Mouse (Mus musculus) heart, embryonic 15.5 days (tissue): ENCODE data around the gene Dlgap4. TPM values are rescaled to one million over a fixed set of nuclear protein-coding genes. Genes with fewer than 3 reads are reported as not detected.

Source experiments
- ATAC-seq: fragments of 200-750 bp; cut with Nextera tagmentation; replicated peaks from 2 replicates; pipeline ENCODE4 v1.8.0; 2017; ENCODE audit warnings: low read depth, moderate TSS enrichment; ENCODE audit not compliant: insufficient number of reproducible peaks, insufficient read depth, low FRiP score
- H3K27ac ChIP-seq: fragments of 300-500 bp; sonication (generic); 2 replicates; pipeline ENCODE4 v1.5.1; 2015; ENCODE audit warnings: mild to moderate bottlenecking, inconsistent platforms
- H3K27me3 ChIP-seq: fragments of 300-500 bp; sonication (generic); 2 replicates; pipeline ENCODE4 v1.6.1; 2015; ENCODE audit warnings: inconsistent platforms
- H3K36me3 ChIP-seq: fragments of 300-500 bp; sonication (generic); 2 replicates; pipeline ENCODE4 v1.6.1; 2015; ENCODE audit warnings: mild to moderate bottlenecking, inconsistent platforms
- H3K4me1 ChIP-seq: fragments of 300-500 bp; sonication (generic); replicated peaks from 2 replicates; pipeline ENCODE4 v1.6.1; 2015; ENCODE audit warnings: inconsistent platforms
- H3K4me2 ChIP-seq: fragments of 300-500 bp; sonication (generic); 2 replicates; pipeline ENCODE4 v1.6.1; 2015; ENCODE audit warnings: inconsistent platforms, mild to moderate bottlenecking, moderate library complexity
- H3K4me3 ChIP-seq: fragments of 300-500 bp; sonication (generic); 2 replicates; pipeline ENCODE4 v1.5.1; 2015; ENCODE audit warnings: mild to moderate bottlenecking, inconsistent platforms
- H3K9ac ChIP-seq: fragments of 300-500 bp; sonication (generic); 2 replicates; pipeline ENCODE4 v1.6.1; 2015; ENCODE audit warnings: mild to moderate bottlenecking, inconsistent platforms
- H3K9me3 ChIP-seq: fragments of 300-500 bp; sonication (generic); replicated peaks from 2 replicates; pipeline ENCODE4 v1.6.1; 2016; ENCODE audit warnings: inconsistent platforms
- WGBS: fragments of 180-500 bp; shearing (Covaris S2); methylation state at CpG from one replicate; pipeline ENCODE4 v1.1.7; 2015; ENCODE audit warnings: mixed read lengths; 5-methylcytosine and 5-hydroxymethylcytosine counted together
- polyA plus RNA-seq: library from polyadenylated mRNA; unstranded; fragments of >200 nt; fragmentation: Nextera tagmentation; extraction: Ambion mirVana; gene quantifications from 2 replicates; pipeline ENCODE4 v1.2.1, GENCODE M21; 2015

The Dlgap4 gene
- polyA plus RNA-seq, 1 experiment from 2014 or later: 45.4 TPM

GRCm38 (mm10) chr2:156676885-156677284, 63.4 kb downstream of the Dlgap4 start:
- no peak for ATAC-seq
- no peak overlapping the region for H3K4me2 ChIP-seq
- H3K4me1 ChIP-seq: 0 out of 2 replicates have a peak, but pooled peaks cover 6% of the 10 kb centered on the region
- H3K4me3 ChIP-seq: no peak overlapping the region
- no peak overlapping the region for H3K9ac ChIP-seq
- H3K27me3 ChIP-seq: peaks cover 28% of the 10 kb centered on the region
- no peaks in the 10 kb centered on the region for H3K36me3 ChIP-seq
- 9% methylated on average over 6 of the region's 6 CpGs for WGBS
- no peak overlapping the region for H3K27ac ChIP-seq
- no peaks in the 10 kb centered on the region for H3K9me3 ChIP-seq

GRCm38 (mm10) chr2:156678112-156678511, 64.6 kb downstream of the Dlgap4 start:
- Histone ChIP-seq H3K36me3 (no peaks in the 10 kb centered on the region), H3K4me3 (no peak overlapping the region), H3K27ac (no peak overlapping the region), H3K9me3 (no peaks in the 10 kb centered on the region), H3K4me2 (no peak overlapping the region), H3K9ac (no peak overlapping the region), H3K4me1 (peaks cover 9% of the 10 kb centered on the region; the same call in 1 of the 2 replicates), H3K27me3 (peaks cover 34% of the 10 kb centered on the region)
- 70% methylated on average over 4 of the region's 4 CpGs for WGBS
- ATAC-seq: no peak

- no peaks in the 10 kb centered on the region for H3K36me3 ChIP-seq
- H3K4me1 ChIP-seq: peaks cover 13% of the 10 kb centered on the region; the same call in 1 of the 2 replicates
- no peak for ATAC-seq
- no peak overlapping the region for H3K27ac ChIP-seq
- no peak overlapping the region for H3K9ac ChIP-seq
- WGBS: 36% methylated on average over 12 of the region's 12 CpGs
- no peak overlapping the region for H3K4me2 ChIP-seq
- peaks cover 66% of the 10 kb centered on the region for H3K27me3 ChIP-seq
- H3K4me3 ChIP-seq: no peak overlapping the region
- H3K9me3 ChIP-seq: no peaks in the 10 kb centered on the region
Observed at GRCm38 (mm10) chr2:156682965-156683364, 69.5 kb downstream of the Dlgap4 start.

GRCm38 (mm10) chr2:156685999-156686398, 72.5 kb downstream of the Dlgap4 start:
- Histone ChIP-seq H3K27me3 (peaks cover 72% of the 10 kb centered on the region), H3K27ac (no peak overlapping the region), H3K9me3 (no peaks in the 10 kb centered on the region), H3K4me3 (no peak overlapping the region), H3K9ac (no peak overlapping the region), H3K4me2 (no peak overlapping the region), H3K4me1 (peaks cover 6% of the 10 kb centered on the region; the same call in 1 of the 2 replicates), H3K36me3 (no peaks in the 10 kb centered on the region)
- 61% methylated on average over 14 of the region's 14 CpGs for WGBS
- ATAC-seq: no peak

GRCm38 (mm10) chr2:156686754-156687153, 73.2 kb downstream of the Dlgap4 start:
- no peak overlapping the region for H3K9ac ChIP-seq
- H3K4me1 ChIP-seq: peaks cover 6% of the 10 kb centered on the region; the same call in 1 of the 2 replicates
- WGBS: 51% methylated on average over 4 of the region's 4 CpGs
- ATAC-seq: no peak
- H3K9me3 ChIP-seq: no peaks in the 10 kb centered on the region
- H3K27ac ChIP-seq: no peak overlapping the region
- H3K36me3 ChIP-seq: no peaks in the 10 kb centered on the region
- peaks cover 65% of the 10 kb centered on the region for H3K27me3 ChIP-seq
- no peak overlapping the region for H3K4me2 ChIP-seq
- no peak overlapping the region for H3K4me3 ChIP-seq

GRCm38 (mm10) chr2:156688604-156689003, 75.1 kb downstream of the Dlgap4 start:
- no peaks in the 10 kb centered on the region for H3K36me3 ChIP-seq
- no peak overlapping the region for H3K4me3 ChIP-seq
- no peak for ATAC-seq
- no peak overlapping the region for H3K9ac ChIP-seq
- WGBS: 8% methylated on average over 14 of the region's 14 CpGs
- no peak overlapping the region for H3K27ac ChIP-seq
- H3K27me3 ChIP-seq: peaks cover 54% of the 10 kb centered on the region
- H3K9me3 ChIP-seq: no peaks in the 10 kb centered on the region
- H3K4me2 ChIP-seq: no peak overlapping the region
- H3K4me1 ChIP-seq: no peaks in the 10 kb centered on the region

- Histone ChIP-seq H3K4me1 (no peaks in the 10 kb centered on the region), H3K4me3 (no peak overlapping the region), H3K9ac (no peak overlapping the region), H3K27me3 (peaks cover 40% of the 10 kb centered on the region), H3K9me3 (no peaks in the 10 kb centered on the region), H3K36me3 (no peaks in the 10 kb centered on the region), H3K4me2 (no peak overlapping the region), H3K27ac (no peak overlapping the region)
- ATAC-seq: no peak
- WGBS: 43% methylated on average over 2 of the region's 2 CpGs
Observed at GRCm38 (mm10) chr2:156690833-156691232, 77.3 kb downstream of the Dlgap4 start.

- ATAC-seq: no peak
- Histone ChIP-seq H3K27ac (no peak overlapping the region), H3K36me3 (no peaks in the 10 kb centered on the region), H3K27me3 (peaks cover 42% of the 10 kb centered on the region), H3K4me2 (no peak overlapping the region), H3K9me3 (no peaks in the 10 kb centered on the region), H3K9ac (no peak overlapping the region), H3K4me1 (no peaks in the 10 kb centered on the region), H3K4me3 (no peak overlapping the region)
- 62% methylated on average over 9 of the region's 9 CpGs for WGBS
Observed at GRCm38 (mm10) chr2:156691746-156692145, 78.2 kb downstream of the Dlgap4 start.

- no peaks in the 10 kb centered on the region for H3K4me1 ChIP-seq
- WGBS: 55% methylated on average over 11 of the region's 11 CpGs
- H3K27me3 ChIP-seq: peaks cover 30% of the 10 kb centered on the region
- no peak overlapping the region for H3K27ac ChIP-seq
- H3K4me3 ChIP-seq: no peak overlapping the region
- H3K9me3 ChIP-seq: no peaks in the 10 kb centered on the region
- no peak for ATAC-seq
- no peak overlapping the region for H3K4me2 ChIP-seq
- no peaks in the 10 kb centered on the region for H3K36me3 ChIP-seq
- no peak overlapping the region for H3K9ac ChIP-seq
Observed at GRCm38 (mm10) chr2:156693241-156693807, 79.8 kb downstream of the Dlgap4 start.

GRCm38 (mm10) chr2:156697261-156697660, 83.8 kb downstream of the Dlgap4 start:
- Histone ChIP-seq H3K9ac (no peak overlapping the region), H3K27me3 (peaks cover 15% of the 10 kb centered on the region; the same call in 1 of the 2 replicates), H3K9me3 (no peaks in the 10 kb centered on the region), H3K4me3 (no peak overlapping the region), H3K27ac (no peak overlapping the region), H3K4me1 (no peaks in the 10 kb centered on the region), H3K36me3 (no peaks in the 10 kb centered on the region), H3K4me2 (no peak overlapping the region)
- no peak for ATAC-seq
- WGBS: 57% methylated on average over 8 of the region's 8 CpGs

- no peak for ATAC-seq
- H3K27ac ChIP-seq: no peak overlapping the region
- H3K36me3 ChIP-seq: no peaks in the 10 kb centered on the region
- H3K9me3 ChIP-seq: no peaks in the 10 kb centered on the region
- H3K4me1 ChIP-seq: no peaks in the 10 kb centered on the region
- H3K4me2 ChIP-seq: no peak overlapping the region
- H3K4me3 ChIP-seq: no peak overlapping the region
- H3K27me3 ChIP-seq: peaks cover 18% of the 10 kb centered on the region; the same call in 1 of the 2 replicates
- H3K9ac ChIP-seq: no peak overlapping the region
- 55% methylated on average over 9 of the region's 9 CpGs for WGBS
Observed at GRCm38 (mm10) chr2:156698168-156698567, 84.7 kb downstream of the Dlgap4 start.

- Histone ChIP-seq H3K27ac (no peak overlapping the region), H3K4me2 (no peak overlapping the region), H3K27me3 (peaks cover 22% of the 10 kb centered on the region), H3K36me3 (no peaks in the 10 kb centered on the region), H3K4me3 (no peak overlapping the region), H3K9me3 (no peaks in the 10 kb centered on the region), H3K4me1 (no peaks in the 10 kb centered on the region), H3K9ac (no peak overlapping the region)
- no peak for ATAC-seq
- WGBS: 21% methylated on average over 6 of the region's 6 CpGs
Observed at GRCm38 (mm10) chr2:156705473-156705872, 92.0 kb downstream of the Dlgap4 start.
